Mouse (Mus musculus): ENCODE measurements around the gene Prss33. TPM values are rescaled to one million over a fixed set of nuclear protein-coding genes. Genes with fewer than 3 reads are reported as not detected.
A peak's percentile ranks its signal among the peaks of the same experiment; 100 is the strongest.

Prss33 gene
- polyA plus RNA-seq, 1 experiment, result 2.8 TPM

- Histone ChIP-seq H3K27me3 (ENCODE audit: control insufficient read depth, insufficient read depth, low read length) (no peaks in the 10 kb centered on the region), H3K4me3 (ENCODE audit: control insufficient read depth, insufficient read depth, low read length) (no peak within 1 kb of the TSS), H3K4me1 (replicated peaks; ENCODE audit: control insufficient read depth, insufficient read depth, low read length) (no peaks in the 10 kb centered on the region), H3K36me3 (ENCODE audit: control insufficient read depth, insufficient read depth, low read length) (no peaks in the 10 kb centered on the region), H3K27ac (ENCODE audit: control insufficient read depth, insufficient read depth, low read length) (no peak within 1 kb of the TSS)
- TF ChIP-seq POLR2A (IDR thresholded peaks at IDR 0.05; ENCODE audit: control insufficient read depth, extremely low read depth, insufficient read depth, low read length, poor library complexity) (no peak), CTCF (IDR thresholded peaks at IDR 0.05; ENCODE audit: borderline replicate concordance, control insufficient read depth, extremely low read depth, insufficient read depth, low read length, poor library complexity) (no peak)
- WGBS, result 88% methylated on average over 15 of the region's 15 CpGs
- no peak for DNase-seq
Measured at GRCm38 (mm10) chr17:23867756-23868155, 31.9 kb upstream of the Prss33 start, which contains the start of gene Prss21. TSS of gene Prss21 (plus strand) at chr17:23868056.

GRCm38 (mm10) chr17:23862926-23863325 is 27.1 kb upstream of the Prss33 start:
- no peak for DNase-seq
- H3K36me3 ChIP-seq (ENCODE audit: control insufficient read depth, insufficient read depth, low read length), result no peaks in the 10 kb centered on the region
- 93% methylated on average over 4 of the region's 4 CpGs for WGBS
- H3K27ac ChIP-seq (ENCODE audit: control insufficient read depth, insufficient read depth, low read length), result no peak overlapping the region
- TF ChIP-seq CTCF (IDR thresholded peaks at IDR 0.05; ENCODE audit: borderline replicate concordance, control insufficient read depth, extremely low read depth, insufficient read depth, low read length, poor library complexity) (no peak), POLR2A (IDR thresholded peaks at IDR 0.05; ENCODE audit: control insufficient read depth, extremely low read depth, insufficient read depth, low read length, poor library complexity) (no peak)
- no peak overlapping the region for H3K4me3 ChIP-seq (ENCODE audit: control insufficient read depth, insufficient read depth, low read length)
- H3K4me1 ChIP-seq (replicated peaks; ENCODE audit: control insufficient read depth, insufficient read depth, low read length), result peaks cover 9% of the 10 kb centered on the region
- H3K27me3 ChIP-seq (ENCODE audit: control insufficient read depth, insufficient read depth, low read length), result no peaks in the 10 kb centered on the region; the same call in 1 of the 2 replicates

- H3K36me3 ChIP-seq (ENCODE audit: control insufficient read depth, insufficient read depth, low read length), result no peaks in the 10 kb centered on the region
- no peak for DNase-seq
- no peak for TF ChIP-seq POLR2A (IDR thresholded peaks at IDR 0.05; ENCODE audit: control insufficient read depth, extremely low read depth, insufficient read depth, low read length, poor library complexity)
- TF ChIP-seq CTCF (IDR thresholded peaks at IDR 0.05; ENCODE audit: borderline replicate concordance, control insufficient read depth, extremely low read depth, insufficient read depth, low read length, poor library complexity), result no peak
- H3K27me3 ChIP-seq (ENCODE audit: control insufficient read depth, insufficient read depth, low read length), result no peaks in the 10 kb centered on the region; the same call in 1 of the 2 replicates
- 95% methylated on average over 2 of the region's 2 CpGs for WGBS
- no peak overlapping the region for H3K4me3 ChIP-seq (ENCODE audit: control insufficient read depth, insufficient read depth, low read length)
- H3K27ac ChIP-seq (ENCODE audit: control insufficient read depth, insufficient read depth, low read length), result no peak overlapping the region
- peaks cover 11% of the 10 kb centered on the region for H3K4me1 ChIP-seq (replicated peaks; ENCODE audit: control insufficient read depth, insufficient read depth, low read length)
Measured at GRCm38 (mm10) chr17:23857913-23858312, 22.1 kb upstream of the Prss33 start.

GRCm38 (mm10) chr17:23857193-23857592 is 21.3 kb upstream of the Prss33 start:
- 98% methylated on average over 6 of the region's 6 CpGs for WGBS
- no peaks in the 10 kb centered on the region for H3K36me3 ChIP-seq (ENCODE audit: control insufficient read depth, insufficient read depth, low read length)
- DNase-seq, result no peak
- TF ChIP-seq POLR2A (IDR thresholded peaks at IDR 0.05; ENCODE audit: control insufficient read depth, extremely low read depth, insufficient read depth, low read length, poor library complexity) (no peak), CTCF (IDR thresholded peaks at IDR 0.05; ENCODE audit: borderline replicate concordance, control insufficient read depth, extremely low read depth, insufficient read depth, low read length, poor library complexity) (no peak)
- no peak overlapping the region for H3K4me3 ChIP-seq (ENCODE audit: control insufficient read depth, insufficient read depth, low read length)
- no peak overlapping the region for H3K27ac ChIP-seq (ENCODE audit: control insufficient read depth, insufficient read depth, low read length)
- H3K4me1 ChIP-seq (replicated peaks; ENCODE audit: control insufficient read depth, insufficient read depth, low read length), result peaks cover 11% of the 10 kb centered on the region
- H3K27me3 ChIP-seq (ENCODE audit: control insufficient read depth, insufficient read depth, low read length), result no peaks in the 10 kb centered on the region; the same call in 1 of the 2 replicates

GRCm38 (mm10) chr17:23854229-23854765 is 18.4 kb upstream of the Prss33 start:
- Histone ChIP-seq H3K27ac (ENCODE audit: control insufficient read depth, insufficient read depth, low read length) (no peak overlapping the region), H3K4me1 (replicated peaks; ENCODE audit: control insufficient read depth, insufficient read depth, low read length) (peaks cover 10% of the 10 kb centered on the region)

GRCm38 (mm10) chr17:23853292-23853691 is 17.4 kb upstream of the Prss33 start:
- Histone ChIP-seq H3K36me3 (ENCODE audit: control insufficient read depth, insufficient read depth, low read length) (no peaks in the 10 kb centered on the region), H3K4me1 (replicated peaks; ENCODE audit: control insufficient read depth, insufficient read depth, low read length) (peaks cover 5% of the 10 kb centered on the region), H3K4me3 (ENCODE audit: control insufficient read depth, insufficient read depth, low read length) (no peak overlapping the region), H3K27me3 (ENCODE audit: control insufficient read depth, insufficient read depth, low read length) (no peaks in the 10 kb centered on the region), H3K27ac (ENCODE audit: control insufficient read depth, insufficient read depth, low read length) (no peak overlapping the region)
- TF ChIP-seq POLR2A (IDR thresholded peaks at IDR 0.05; ENCODE audit: control insufficient read depth, extremely low read depth, insufficient read depth, low read length, poor library complexity) (no peak), CTCF (IDR thresholded peaks at IDR 0.05; ENCODE audit: borderline replicate concordance, control insufficient read depth, extremely low read depth, insufficient read depth, low read length, poor library complexity) (peak; percentile 68)
- 54% methylated on average over 5 of the region's 5 CpGs for WGBS
- peak; percentile 67 for DNase-seq

More at GRCm38 (mm10) chr17:23854229-23854765, 18.4 kb upstream of the Prss33 start:
- no peak for DNase-seq
- Histone ChIP-seq H3K27me3 (ENCODE audit: control insufficient read depth, insufficient read depth, low read length) (no peaks in the 10 kb centered on the region), H3K36me3 (ENCODE audit: control insufficient read depth, insufficient read depth, low read length) (no peaks in the 10 kb centered on the region), H3K4me3 (ENCODE audit: control insufficient read depth, insufficient read depth, low read length) (no peak overlapping the region)
- 95% methylated on average over 10 of the region's 10 CpGs for WGBS
- TF ChIP-seq CTCF (IDR thresholded peaks at IDR 0.05; ENCODE audit: borderline replicate concordance, control insufficient read depth, extremely low read depth, insufficient read depth, low read length, poor library complexity), result no peak
- no peak for TF ChIP-seq POLR2A (IDR thresholded peaks at IDR 0.05; ENCODE audit: control insufficient read depth, extremely low read depth, insufficient read depth, low read length, poor library complexity)
